Mouse (Mus musculus) left cerebral cortex, adult 9 months (tissue): ENCODE results near the gene Dupd1.

Experiments
- DNase-seq, 2 experiments: peaks; one replicate each; pipeline ENCODE4 v3.0.0; 2022; ENCODE audit warnings: low spot score in 2 of 2

Dupd1 gene

GRCm38 (mm10) chr14:21722021-21722698 is 7.8 kb upstream of the Dupd1 start:
- DNase-seq: no peak

GRCm38 (mm10) chr14:21720430-21721205 is 6.2 kb upstream of the Dupd1 start:
- no peak for DNase-seq

GRCm38 (mm10) chr14:21719646-21720383 is 5.4 kb upstream of the Dupd1 start:
- DNase-seq: no peak

- DNase-seq: no peak
Observed at GRCm38 (mm10) chr14:21711231-21711630, 3.1 kb downstream of the Dupd1 start.

GRCm38 (mm10) chr14:21709545-21709944 is 4.8 kb downstream of the Dupd1 start:
- DNase-seq: no peak

- DNase-seq: peak; percentile 23 to 52
Observed at GRCm38 (mm10) chr14:21706759-21707571, 7.4 kb downstream of the Dupd1 start.

GRCm38 (mm10) chr14:21705462-21705861 is 8.9 kb downstream of the Dupd1 start:
- DNase-seq: no peak

GRCm38 (mm10) chr14:21703255-21703654 is 11.1 kb downstream of the Dupd1 start:
- peak in 1 of 2 experiments; percentile 23 for DNase-seq

- DNase-seq: no peak
Observed at GRCm38 (mm10) chr14:21702691-21703090, 11.7 kb downstream of the Dupd1 start.

- no peak for DNase-seq
Observed at GRCm38 (mm10) chr14:21696186-21696830, 18.1 kb downstream of the Dupd1 start.

- no peak for DNase-seq
Observed at GRCm38 (mm10) chr14:21695020-21695419, 19.4 kb downstream of the Dupd1 start.

- DNase-seq: no peak
Observed at GRCm38 (mm10) chr14:21691070-21691469, 23.3 kb downstream of the Dupd1 start.

GRCm38 (mm10) chr14:21686376-21687279 is 27.7 kb downstream of the Dupd1 start:
- DNase-seq: no peak

GRCm38 (mm10) chr14:21685411-21686146 is 28.8 kb downstream of the Dupd1 start:
- DNase-seq: no peak

GRCm38 (mm10) chr14:21683834-21684233 is 30.5 kb downstream of the Dupd1 start:
- DNase-seq: no peak

- no peak for DNase-seq
Observed at GRCm38 (mm10) chr14:21682681-21683129, 31.7 kb downstream of the Dupd1 start.

- no peak for DNase-seq
Observed at GRCm38 (mm10) chr14:21679631-21680201, 34.7 kb downstream of the Dupd1 start.

GRCm38 (mm10) chr14:21678509-21679285 is 35.7 kb downstream of the Dupd1 start:
- peak in 1 of 2 experiments; percentile 60 for DNase-seq
